Mouse (Mus musculus): ENCODE measurements at regions not wholly inside any gene's neighbourhood (a gene's known extent, or its start where the extent isn't known, plus 50 kb on each side); places are given as distances from the start of the nearest gene placed in this dataset.
"Not testable (repeated sequence)": the region's sequence is repeated elsewhere in the genome, so short reads cannot be mapped to it uniquely, and the experiment has no call there.

- in situ Hi-C loops (cut with MboI, MseI), result no loop called here
These were observed 116.0 kb upstream of the Gmds start for GRCm38 (mm10) chr13:32454419-32455146.

- in situ Hi-C loops (cut with MboI, MseI), result no loop called here
These were observed 111.3 kb upstream of the Gmds start for GRCm38 (mm10) chr13:32449710-32450417.

DNA sequence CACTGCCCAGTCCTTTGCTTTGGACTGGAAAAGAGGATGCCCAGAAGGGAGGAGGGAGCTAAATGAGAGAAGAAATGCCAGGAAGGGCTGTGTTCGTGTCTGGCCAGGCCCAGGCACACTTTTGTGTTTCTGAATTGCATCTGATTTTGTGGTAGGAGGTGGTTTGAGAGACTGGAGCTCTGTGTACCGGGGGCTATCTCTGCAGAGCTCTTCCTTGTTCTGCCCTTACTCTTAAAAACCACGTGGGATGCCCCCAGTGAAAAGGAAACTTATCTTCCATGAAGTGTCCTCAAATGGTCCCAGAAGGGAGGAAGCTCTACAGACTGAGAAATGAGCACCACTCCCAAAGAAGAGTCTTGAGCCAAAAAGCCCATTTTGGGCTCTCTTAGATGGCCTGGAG is 106.0 kb upstream of the Gmds start:
- in situ Hi-C loops (cut with MboI, MseI), result no loop called here

DNA sequence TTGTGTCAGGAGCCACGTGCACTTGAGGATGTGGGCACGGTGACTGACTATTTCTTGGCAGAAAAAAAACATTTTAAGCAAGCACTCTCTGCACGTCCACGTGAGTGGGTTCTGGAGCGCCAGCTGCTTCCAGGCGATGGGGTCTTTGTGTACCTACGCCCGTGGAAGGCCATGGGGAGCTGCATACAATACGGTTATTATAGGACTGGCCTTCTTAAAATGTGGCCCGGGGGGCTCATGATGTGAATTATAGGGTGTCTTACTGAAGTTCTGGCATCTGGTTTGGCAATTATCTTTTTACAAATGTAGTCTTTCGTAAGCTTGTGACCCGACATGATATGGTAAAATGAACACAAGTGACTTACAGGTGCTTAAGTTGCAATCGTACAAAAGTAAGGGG is 103.5 kb upstream of the Gmds start:
- in situ Hi-C loops (cut with MboI, MseI), result no loop called here

- in situ Hi-C loops (cut with MboI, MseI), result no loop called here
These were observed 96.6 kb upstream of the Gmds start for GRCm38 (mm10) chr13:32435136-32435535.

GRCm38 (mm10) chr13:32428482-32428881 is 89.9 kb upstream of the Gmds start:
- in situ Hi-C loops (cut with MboI, MseI), result no loop called here

DNA sequence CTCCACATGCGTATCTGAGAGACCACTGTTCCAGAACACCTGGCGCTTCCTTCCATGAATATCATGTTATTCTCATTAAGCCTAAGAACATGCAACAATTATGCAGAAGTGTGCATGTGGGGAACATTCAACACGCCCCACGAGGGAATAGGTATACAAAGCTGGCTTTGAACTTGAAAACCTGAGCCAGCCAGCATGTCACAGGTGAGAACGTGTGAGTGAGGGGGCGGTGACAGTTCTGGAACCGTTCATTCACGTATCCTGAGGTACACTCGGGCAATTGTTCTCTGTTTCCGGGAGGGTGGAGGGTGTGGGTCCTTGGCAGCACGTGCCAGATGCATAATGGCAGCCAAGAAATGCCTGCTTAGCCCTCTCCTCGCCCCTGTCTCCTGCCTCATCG is 88.4 kb upstream of the Gmds start:
- in situ Hi-C loops (cut with MboI, MseI), result no loop called here

DNA sequence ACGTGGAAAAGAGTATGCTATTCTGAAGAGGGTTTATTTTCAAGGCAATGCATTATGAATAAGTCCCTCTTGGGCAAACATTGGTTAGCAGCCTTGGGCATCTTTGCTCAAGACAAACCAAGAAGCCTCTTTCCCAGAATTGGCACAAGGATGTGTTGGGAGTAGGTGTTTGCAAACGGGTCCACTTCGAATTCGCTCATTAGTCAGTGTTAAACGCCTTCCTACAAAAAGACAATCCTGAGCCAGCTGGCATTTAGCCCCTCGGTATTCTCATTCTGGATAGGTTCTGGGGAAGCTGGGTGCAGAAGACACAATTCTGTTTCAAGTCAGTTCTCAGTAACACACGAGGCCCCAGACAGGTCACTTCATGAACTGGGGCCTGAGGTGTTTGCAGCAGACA is 87.7 kb upstream of the Gmds start:
- in situ Hi-C loops (cut with MboI, MseI), result no loop called here

- in situ Hi-C loops (cut with MboI, MseI), result not testable (repeated sequence)
These were observed 86.0 kb upstream of the Gmds start for GRCm38 (mm10) chr13:32424543-32424942.

DNA sequence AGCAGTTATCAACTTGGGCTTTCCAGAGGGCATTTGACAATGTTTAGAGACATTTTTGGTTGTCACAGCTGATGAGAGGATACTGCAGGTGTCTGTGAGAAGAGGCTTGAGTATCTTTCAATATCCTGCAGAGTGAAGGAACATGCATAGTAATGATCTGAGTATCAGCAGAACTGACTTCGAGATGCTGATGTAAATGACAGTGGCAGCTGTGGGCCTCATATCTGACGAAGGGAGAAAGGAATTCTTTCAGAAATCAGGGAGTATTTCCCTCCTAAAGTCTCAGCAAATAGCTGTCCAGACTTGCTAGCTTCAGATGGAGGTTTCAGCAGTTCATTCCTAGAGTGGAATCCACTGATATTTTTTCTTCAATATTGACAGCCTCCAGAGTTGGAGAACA is 83.9 kb upstream of the Gmds start:
- in situ Hi-C loops (cut with MboI, MseI), result no loop called here

DNA sequence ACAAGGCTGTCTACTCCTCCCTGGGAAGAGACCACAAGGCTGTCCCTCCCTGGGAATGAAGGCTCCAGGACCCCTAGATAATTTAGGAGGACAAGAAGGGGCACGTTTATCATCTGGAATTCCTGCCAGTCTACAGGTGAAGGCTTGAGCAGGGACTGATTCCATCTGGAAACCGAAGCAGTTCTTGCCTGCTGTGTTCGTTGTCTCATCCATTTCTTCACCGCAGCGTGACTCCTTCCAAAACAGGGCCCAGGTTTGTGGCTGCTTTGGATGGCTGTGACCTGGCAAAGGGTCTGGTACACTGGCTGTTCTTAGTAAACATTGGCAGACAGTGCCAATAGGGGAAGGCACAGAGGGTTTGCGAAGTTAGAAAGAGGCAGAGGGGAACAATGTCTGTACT is 80.8 kb upstream of the Gmds start:
- in situ Hi-C loops (cut with MboI, MseI), result loop anchor here (10.0 kb wide), 3 partner anchors 195 to 1545 kb away; no protein-coding TSS in a partner anchor

GRCm38 (mm10) chr13:32418655-32419054 is 80.1 kb upstream of the Gmds start:
- in situ Hi-C loops (cut with MboI, MseI), result loop anchor here (10.0 kb wide), 3 partner anchors 194 to 1544 kb away; no protein-coding TSS in a partner anchor

DNA sequence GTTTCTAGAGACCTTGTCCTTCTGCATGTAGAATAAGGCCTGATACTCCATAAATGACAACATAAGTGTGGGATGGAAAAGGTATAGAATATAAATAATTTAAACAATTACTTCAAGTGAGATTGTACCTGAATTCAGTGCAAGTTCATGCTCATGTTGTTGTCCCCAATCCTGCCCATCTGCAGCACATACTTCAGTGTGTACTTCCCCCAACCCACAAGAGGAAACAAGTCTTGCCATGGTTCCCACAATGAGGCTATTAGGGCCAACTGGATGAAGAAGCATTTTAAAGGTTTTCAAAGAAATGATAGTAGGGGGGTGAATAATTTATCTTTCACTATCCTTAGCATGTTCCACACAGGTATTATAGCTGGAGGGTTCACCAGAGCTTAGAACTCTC is 79.4 kb upstream of the Gmds start:
- in situ Hi-C loops (cut with MboI, MseI), result loop anchor here (10.0 kb wide), 3 partner anchors 193 to 1543 kb away; no protein-coding TSS in a partner anchor

DNA sequence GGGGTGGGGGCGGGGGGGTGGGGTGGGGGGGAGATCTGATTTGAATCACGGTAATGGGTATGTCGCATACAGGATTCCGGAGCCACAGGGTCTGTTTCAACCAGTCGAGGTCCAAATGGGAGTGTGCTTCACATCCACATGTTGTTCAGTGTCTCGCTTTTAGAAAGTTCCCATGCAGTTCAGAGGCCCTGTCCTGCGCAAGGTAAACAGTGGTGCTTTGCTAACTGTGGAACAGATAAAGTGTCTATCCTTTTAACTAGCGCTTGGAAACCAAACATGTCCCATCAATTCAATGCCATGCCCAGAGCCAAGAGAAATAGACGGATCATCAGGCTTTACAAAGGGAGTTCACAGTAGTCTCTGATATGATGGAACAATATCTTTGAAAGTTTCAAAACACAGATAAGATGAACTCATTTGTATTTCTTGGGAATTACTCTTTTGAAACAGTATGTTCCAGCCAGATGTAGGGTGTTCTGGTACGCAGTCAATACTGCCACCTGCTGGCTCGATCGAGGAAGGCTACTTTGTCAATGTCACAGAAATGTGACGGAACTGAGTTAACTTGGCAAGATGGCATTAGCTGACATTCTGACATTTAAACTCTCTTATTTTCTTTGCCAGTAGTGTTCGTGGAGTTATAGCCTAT is 72.9 kb upstream of the Gmds start:
- in situ Hi-C loops (cut with MboI, MseI), result loop anchor here (5.0 to 10.0 kb wide), 4 partner anchors 187 to 1537 kb away; no protein-coding TSS in a partner anchor

DNA sequence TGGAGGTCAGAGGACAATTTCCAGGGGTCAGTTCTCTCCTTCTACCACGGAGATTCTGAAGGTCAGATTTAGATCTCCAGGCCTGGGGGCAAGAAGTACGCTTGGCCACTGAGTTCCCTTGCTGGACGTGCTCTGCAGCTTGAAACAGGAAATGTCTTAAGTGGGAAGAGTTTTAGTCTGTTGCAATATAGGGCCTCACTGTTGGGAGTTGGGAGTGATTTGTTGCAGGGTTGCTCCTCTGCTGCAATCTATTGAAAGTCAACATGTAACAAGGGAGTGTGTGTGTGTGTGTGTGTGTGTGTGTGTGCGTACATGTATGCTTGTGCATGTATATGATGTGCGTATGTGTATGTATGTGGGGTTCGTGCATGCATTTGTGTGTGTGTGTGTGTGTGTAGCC is 71.5 kb upstream of the Gmds start:
- in situ Hi-C loops (cut with MboI, MseI), result loop anchor here (5.0 to 10.0 kb wide), 4 partner anchors 185 to 1535 kb away; no protein-coding TSS in a partner anchor

DNA sequence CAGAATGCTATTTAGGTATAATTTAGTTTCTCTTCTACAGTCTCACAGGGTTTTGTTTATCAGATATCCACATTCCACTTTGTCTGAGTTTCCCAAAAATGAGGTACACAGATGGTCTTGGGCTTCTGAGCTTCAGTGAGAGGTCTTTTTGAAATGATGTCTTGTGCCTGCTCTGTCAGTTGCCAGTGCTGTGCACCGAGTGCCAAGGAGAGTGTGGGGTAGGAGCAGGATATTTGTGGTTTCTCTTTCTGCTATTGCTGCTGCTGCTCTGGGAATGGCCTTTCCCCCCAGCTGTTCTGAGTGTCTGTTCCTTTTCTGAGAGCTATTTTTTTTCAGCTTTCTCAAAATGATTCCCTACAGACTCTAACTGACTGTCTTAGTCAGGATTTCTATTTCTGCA is 60.1 kb upstream of the Gmds start:
- in situ Hi-C loops (cut with MboI, MseI), result no loop called here
